Mouse (Mus musculus) left cerebral cortex, adult 18-20 months (tissue): ENCODE data around the gene Psg16. TPM values are rescaled to one million over a fixed set of nuclear protein-coding genes. Genes with fewer than 3 reads are reported as not detected.
"Not testable (repeated sequence)": the region's sequence is repeated elsewhere in the genome, so short reads cannot be mapped to it uniquely, and the experiment has no call there.

Source experiments
- DNase-seq, 2 experiments: peaks; one replicate each; pipeline ENCODE4 v3.0.0; 2021 to 2022; ENCODE audit warnings: low spot score in 2 of 2, mixed read lengths in 1 of 2
- total RNA-seq, 2 experiments: library from RNA; stranded (reverse); gene quantifications; 2 replicates each; pipeline ENCODE4 v1.2.3; 2021

Psg16 gene
- total RNA-seq, 2 experiments from 2014 or later, result 5.3 to 5.8 TPM

DNA sequence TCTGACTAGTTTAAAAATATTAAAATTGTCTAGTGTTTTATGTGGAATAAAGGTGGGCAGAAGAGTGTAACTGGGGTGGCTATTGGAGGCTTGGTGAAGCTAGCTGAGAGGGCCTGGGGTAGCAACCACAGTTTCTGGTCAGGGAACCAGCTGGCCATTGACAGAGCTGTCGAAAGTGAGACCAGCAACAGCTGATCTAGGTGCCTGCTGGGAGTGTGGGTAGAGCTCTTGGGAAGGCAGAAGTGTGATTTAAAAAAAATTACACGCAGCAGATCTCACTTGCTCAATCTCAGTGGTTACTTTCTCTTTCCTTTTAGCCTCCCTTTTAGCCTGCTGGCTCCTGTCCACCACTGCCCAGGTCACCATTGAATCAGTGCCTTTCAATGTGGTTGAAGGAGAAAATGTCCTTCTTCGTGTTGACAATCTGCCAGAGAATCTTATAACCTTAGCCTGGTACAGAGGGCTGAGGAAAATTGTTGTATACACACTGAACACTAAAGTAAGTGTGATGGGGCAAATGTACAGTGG is 16.3 kb downstream of the Psg16 start:
- DNase-seq, result no peak

- no peak for DNase-seq
Observed at GRCm38 (mm10) chr7:17091280-17091679, 17.4 kb downstream of the Psg16 start.

GRCm38 (mm10) chr7:17101631-17102030 is 27.8 kb downstream of the Psg16 start:
- DNase-seq, result not testable (repeated sequence)

GRCm38 (mm10) chr7:17135307-17135706 is 61.5 kb downstream of the Psg16 start:
- no peak for DNase-seq

GRCm38 (mm10) chr7:17149931-17150330 is 76.1 kb downstream of the Psg16 start, which contains the start of gene Ceacam3:
Gene Ceacam3, plus strand, starts transcription at chr7:17150282.
- no peak for DNase-seq

GRCm38 (mm10) chr7:17155634-17156033 is 81.8 kb downstream of the Psg16 start:
- DNase-seq, result peak; percentile 19 to 48

GRCm38 (mm10) chr7:17156885-17157677 is 83.2 kb downstream of the Psg16 start:
- DNase-seq, result no peak

GRCm38 (mm10) chr7:17159011-17159410 is 85.2 kb downstream of the Psg16 start:
- no peak for DNase-seq

- DNase-seq, result no peak
Observed at GRCm38 (mm10) chr7:17171827-17172226, 98.0 kb downstream of the Psg16 start.

Other genes with a start within 250 kb of the Psg16 start
- gene Prkd2, start 231.1 kb upstream of the Psg16 start, total RNA-seq, result 1 to 10 TPM; 5.6 to 7.8 TPM
- gene Dact3, start 198.7 kb upstream of the Psg16 start, total RNA-seq, result 100 to 1,000 TPM; 186 to 201 TPM
- 1 to 10 TPM; 2.9 to 3.4 TPM for gene Gng8, start 182.3 kb upstream of the Psg16 start, total RNA-seq
- gene Ptgir, start 167.6 kb upstream of the Psg16 start, total RNA-seq, result under 1 TPM in 1 of 2 experiments, not detected in 1; 0.12 TPM
- 1,000 to 10,000 TPM; 1,746 to 1,798 TPM for gene Calm3, start 149.9 kb upstream of the Psg16 start, total RNA-seq
- 100 to 1,000 TPM; 291 to 326 TPM for gene Pnmal2, start 129.4 kb upstream of the Psg16 start, total RNA-seq
- 100 to 1,000 TPM; 112 to 119 TPM for gene Pnmal1, start 114.4 kb upstream of the Psg16 start, total RNA-seq
- gene Gm42372, start 91.0 kb upstream of the Psg16 start, total RNA-seq, result 10 to 100 TPM; 61.0 to 65.7 TPM
- 1 to 10 TPM; 2.1 to 2.6 TPM for gene Ccdc8, start 81.3 kb upstream of the Psg16 start, total RNA-seq
- gene Ppp5c, start 46.1 kb upstream of the Psg16 start, total RNA-seq, result 100 to 1,000 TPM; 147 to 181 TPM
- 1 to 10 TPM; 3.1 to 3.2 TPM for gene Hif3a, start 11.6 kb upstream of the Psg16 start, total RNA-seq
- under 1 TPM; 0.09 to 0.12 TPM for gene Ceacam3, start 76.2 kb downstream of the Psg16 start, total RNA-seq
- gene Psg29, start 129.4 kb downstream of the Psg16 start, total RNA-seq, result not detected